Mouse (Mus musculus) kidney, embryonic 16.5 days (tissue): ENCODE results near the gene Krt222. TPM values are rescaled to one million over a fixed set of nuclear protein-coding genes. Genes with fewer than 3 reads are reported as not detected.
"Not testable (repeated sequence)": the region's sequence is repeated elsewhere in the genome, so short reads cannot be mapped to it uniquely, and the experiment has no call there.

Experiments used
- ATAC-seq: fragments of 200-750 bp; cut with Nextera tagmentation; 2 replicates; pipeline ENCODE4 v1.8.0; 2017; ENCODE audit warnings: moderate TSS enrichment; ENCODE audit not compliant: low FRiP score, low TSS enrichment
- H3K27ac ChIP-seq: fragments of 300-500 bp; sonication (generic); 2 replicates; pipeline ENCODE4 v1.5.1; 2014; ENCODE audit warnings: low read length
- H3K27me3 ChIP-seq: fragments of 300-500 bp; sonication (generic); 2 replicates; pipeline ENCODE4 v1.6.1; 2014; ENCODE audit warnings: low read length, control low read depth, mixed read lengths; ENCODE audit not compliant: insufficient read depth
- H3K36me3 ChIP-seq: fragments of 300-500 bp; sonication (generic); 2 replicates; pipeline ENCODE4 v1.6.1; 2014; ENCODE audit warnings: low read length, control low read depth, mixed read lengths; ENCODE audit not compliant: insufficient read depth
- H3K4me1 ChIP-seq: fragments of 300-500 bp; sonication (generic); 2 replicates; pipeline ENCODE4 v1.6.1; 2014; ENCODE audit warnings: low read length, control low read depth, mixed read lengths; ENCODE audit not compliant: insufficient read depth
- H3K4me2 ChIP-seq: fragments of 300-500 bp; sonication (generic); replicated peaks from 2 replicates; pipeline ENCODE4 v1.6.1; 2014; ENCODE audit warnings: low read depth, low read length
- H3K4me3 ChIP-seq: fragments of 300-500 bp; sonication (generic); 2 replicates; pipeline ENCODE4 v1.5.1; 2014; ENCODE audit warnings: mild to moderate bottlenecking, low read length
- H3K9ac ChIP-seq: fragments of 300-500 bp; sonication (generic); replicated peaks from 2 replicates; pipeline ENCODE4 v1.6.1; 2014; ENCODE audit warnings: low read length
- H3K9me3 ChIP-seq: fragments of 300-500 bp; sonication (generic); 2 replicates; pipeline ENCODE4 v1.6.1; 2016; ENCODE audit warnings: low read length, control low read depth
- WGBS: fragments of 180-500 bp; shearing (Covaris S2); extraction: QIAGEN DNeasy Blood & Tissue Kit; methylation state at CpG from one replicate; pipeline ENCODE4 v1.1.7; 2014; 5-methylcytosine and 5-hydroxymethylcytosine counted together
- polyA plus RNA-seq: library from polyadenylated mRNA; unstranded; fragments of >200 nt; fragmentation: Nextera tagmentation; extraction: Ambion mirVana; gene quantifications from 2 replicates; pipeline ENCODE4 v1.2.1, GENCODE M21; 2015

Krt222 gene
- polyA plus RNA-seq, 1 experiment from 2014 or later: 0.31 TPM

- Histone ChIP-seq H3K9me3 (no peaks in the 10 kb centered on the region), H3K36me3 (no peaks in the 10 kb centered on the region), H3K4me3 (no peak overlapping the region), H3K4me1 (peaks cover 8% of the 10 kb centered on the region; the same call in 1 of the 2 replicates), H3K4me2 (no peak overlapping the region), H3K9ac (no peak overlapping the region), H3K27ac (no peak overlapping the region), H3K27me3 (no peaks in the 10 kb centered on the region)
- WGBS: 94% methylated on average over 4 of the region's 4 CpGs
- no peak for ATAC-seq
These were observed 4.0 kb upstream of the Krt222 start for GRCm38 (mm10) chr11:99247916-99248315.

- 50% methylated on average over 3 of the region's 3 CpGs for WGBS
These were observed 634 bp upstream of the Krt222 start for GRCm38 (mm10) chr11:99244519-99244918.

GRCm38 (mm10) chr11:99243200-99243819 lies 575 bp downstream of the Krt222 start:
- Histone ChIP-seq H3K36me3 (no peaks in the 10 kb centered on the region), H3K4me2 (peak overlapping the region; percentile 63), H3K4me1 (peaks cover 8% of the 10 kb centered on the region; the same call in 1 of the 2 replicates), H3K4me3 (peak overlapping the region; percentile 40), H3K27me3 (no peaks in the 10 kb centered on the region), H3K27ac (no peak overlapping the region), H3K9ac (peak overlapping the region; percentile 58), H3K9me3 (no peaks in the 10 kb centered on the region)
- WGBS: 37% methylated on average over 3 of the region's 3 CpGs
- no peak for ATAC-seq

More at GRCm38 (mm10) chr11:99244519-99244918, 634 bp upstream of the Krt222 start:
- not testable (repeated sequence) for H3K27me3 ChIP-seq, H3K4me3 ChIP-seq, H3K9ac ChIP-seq, ATAC-seq, H3K9me3 ChIP-seq, H3K4me2 ChIP-seq, H3K36me3 ChIP-seq, H3K4me1 ChIP-seq, H3K27ac ChIP-seq

GRCm38 (mm10) chr11:99242056-99242455 lies 1.8 kb downstream of the Krt222 start:
- WGBS: 78% methylated on average over 5 of the region's 5 CpGs
- Histone ChIP-seq H3K9ac (no peak overlapping the region), H3K4me3 (no peak overlapping the region), H3K4me1 (peaks cover 8% of the 10 kb centered on the region; the same call in 1 of the 2 replicates), H3K36me3 (no peaks in the 10 kb centered on the region), H3K27me3 (no peaks in the 10 kb centered on the region), H3K27ac (no peak overlapping the region), H3K4me2 (no peak overlapping the region), H3K9me3 (no peaks in the 10 kb centered on the region)
- ATAC-seq: no peak

- no peak for ATAC-seq
- H3K36me3 ChIP-seq: no peaks in the 10 kb centered on the region
- no peak overlapping the region for H3K9ac ChIP-seq
- H3K4me1 ChIP-seq: no peaks in the 10 kb centered on the region
- no peak overlapping the region for H3K4me3 ChIP-seq
- H3K4me2 ChIP-seq: no peak overlapping the region
- H3K27me3 ChIP-seq: no peaks in the 10 kb centered on the region
- no peak overlapping the region for H3K27ac ChIP-seq
- WGBS: 56% methylated on average over 14 of the region's 14 CpGs
- no peaks in the 10 kb centered on the region for H3K9me3 ChIP-seq
These were observed 5.4 kb downstream of the Krt222 start for GRCm38 (mm10) chr11:99238468-99238867.

GRCm38 (mm10) chr11:99231049-99231816 lies 12.7 kb downstream of the Krt222 start:
- Histone ChIP-seq H3K4me2 (peak overlapping the region; percentile 75), H3K4me1 (peaks cover 18% of the 10 kb centered on the region), H3K9ac (peak overlapping the region; percentile 97), H3K27ac (peak overlapping the region; percentile 98), H3K36me3 (peaks cover 12% of the 10 kb centered on the region), H3K4me3 (peak overlapping the region; percentile 93), H3K27me3 (no peaks in the 10 kb centered on the region), H3K9me3 (no peaks in the 10 kb centered on the region)
- WGBS: 26% methylated on average over 15 of the region's 15 CpGs
- ATAC-seq: no peak

- WGBS: 0% methylated on average over 82 of the region's 87 CpGs
These were observed 13.4 kb downstream of the Krt222 start, which contains the start of gene Smarce1 for GRCm38 (mm10) chr11:99230261-99231048. Smarce1 (minus strand) TSS chr11:99231017.

GRCm38 (mm10) chr11:99229641-99230260 lies 14.1 kb downstream of the Krt222 start:
- Histone ChIP-seq H3K27me3 (no peaks in the 10 kb centered on the region), H3K27ac (peak overlapping the region; percentile 98), H3K4me1 (peaks cover 18% of the 10 kb centered on the region), H3K9me3 (no peaks in the 10 kb centered on the region), H3K9ac (peak overlapping the region; percentile 97), H3K4me2 (peak overlapping the region; percentile 79), H3K4me3 (peak overlapping the region; percentile 93), H3K36me3 (peaks cover 17% of the 10 kb centered on the region)
- under 1% methylated on average over 29 of the region's 31 CpGs for WGBS
- ATAC-seq: no peak; the same call in 1 of the 2 replicates

More at GRCm38 (mm10) chr11:99230261-99231048, 13.4 kb downstream of the Krt222 start, which contains the start of gene Smarce1:
- Histone ChIP-seq H3K9me3 (no peaks in the 10 kb centered on the region), H3K36me3 (peaks cover 17% of the 10 kb centered on the region), H3K9ac (peak within 1 kb of the TSS; percentile 97), H3K27ac (peak within 1 kb of the TSS; percentile 98), H3K27me3 (no peaks in the 10 kb centered on the region), H3K4me3 (peak within 1 kb of the TSS; percentile 93), H3K4me1 (peaks cover 18% of the 10 kb centered on the region), H3K4me2 (peak within 1 kb of the TSS; percentile 79)
- ATAC-seq: peak; percentile 93

GRCm38 (mm10) chr11:99226298-99226697 lies 17.6 kb downstream of the Krt222 start:
- ATAC-seq: no peak
- WGBS: 83% methylated on average over 5 of the region's 5 CpGs
- peaks cover 37% of the 10 kb centered on the region for H3K36me3 ChIP-seq

More at GRCm38 (mm10) chr11:99226298-99226697, 17.6 kb downstream of the Krt222 start:
- H3K4me3 ChIP-seq: no peak overlapping the region
- no peak overlapping the region for H3K4me2 ChIP-seq
- no peaks in the 10 kb centered on the region for H3K27me3 ChIP-seq
- H3K9ac ChIP-seq: no peak overlapping the region
- no peaks in the 10 kb centered on the region for H3K9me3 ChIP-seq
- peaks cover 12% of the 10 kb centered on the region for H3K4me1 ChIP-seq
- H3K27ac ChIP-seq: no peak overlapping the region
